Mouse (Mus musculus): ENCODE results near the gene Enpp3. TPM values are rescaled to one million over a fixed set of nuclear protein-coding genes. Genes with fewer than 3 reads are reported as not detected.

The Enpp3 gene
- polyA plus RNA-seq, 1 experiment from 2014 or later = 3.4 TPM

GRCm38 (mm10) chr10:24765151-24765755, 77.4 kb downstream of the Enpp3 start:
- no peaks in the 10 kb centered on the region for H3K9me3 ChIP-seq (ENCODE audit: control insufficient read depth, low read length)
- no peaks in the 10 kb centered on the region for H3K36me3 ChIP-seq (ENCODE audit: control insufficient read depth, insufficient read depth, low read length)
- H3K9ac ChIP-seq (ENCODE audit: low read length) = no peak overlapping the region
- 45% methylated on average over 6 of the region's 6 CpGs for WGBS
- H3K27ac ChIP-seq (replicated peaks) = no peak overlapping the region
- no peak overlapping the region for H3K4me3 ChIP-seq (ENCODE audit: low read depth, low read length)
- no peaks in the 10 kb centered on the region for H3K27me3 ChIP-seq (ENCODE audit: control insufficient read depth, insufficient read depth, low read length)
- H3K4me1 ChIP-seq (replicated peaks; ENCODE audit: control insufficient read depth, insufficient read depth) = no peaks in the 10 kb centered on the region
- no peak for TF ChIP-seq CTCF (IDR thresholded peaks at IDR 0.05; ENCODE audit: low read depth)
- no peak for TF ChIP-seq EP300 (optimal IDR thresholded peaks at IDR 0.05)
- H3K4me2 ChIP-seq (replicated peaks; ENCODE audit: low read depth) = no peak overlapping the region
- ATAC-seq (ENCODE audit: low FRiP score, low TSS enrichment) = no peak
- no peak for DNase-seq (ENCODE audit: low spot score)

- ATAC-seq (ENCODE audit: low FRiP score, low TSS enrichment) (no peak), DNase-seq (ENCODE audit: low spot score) (no peak)
- Histone ChIP-seq H3K4me1 (replicated peaks; ENCODE audit: control insufficient read depth, insufficient read depth) (no peaks in the 10 kb centered on the region), H3K4me2 (replicated peaks; ENCODE audit: low read depth) (no peak overlapping the region), H3K9me3 (ENCODE audit: control insufficient read depth, low read length) (no peaks in the 10 kb centered on the region), H3K27me3 (ENCODE audit: control insufficient read depth, insufficient read depth, low read length) (no peaks in the 10 kb centered on the region), H3K27ac (replicated peaks) (no peak overlapping the region), H3K9ac (ENCODE audit: low read length) (no peak overlapping the region), H3K36me3 (ENCODE audit: control insufficient read depth, insufficient read depth, low read length) (no peaks in the 10 kb centered on the region), H3K4me3 (ENCODE audit: low read depth, low read length) (no peak overlapping the region)
- whole genome bisulfite sequencing = 80% methylated on average over 3 of the region's 3 CpGs
- TF ChIP-seq EP300 (optimal IDR thresholded peaks at IDR 0.05) = no peak
- TF ChIP-seq CTCF (IDR thresholded peaks at IDR 0.05; ENCODE audit: low read depth) = no peak
These were observed 78.0 kb downstream of the Enpp3 start for GRCm38 (mm10) chr10:24764640-24765039.

- Histone ChIP-seq H3K9me3 (ENCODE audit: control insufficient read depth, low read length) (no peaks in the 10 kb centered on the region), H3K36me3 (ENCODE audit: control insufficient read depth, insufficient read depth, low read length) (no peaks in the 10 kb centered on the region), H3K4me3 (ENCODE audit: low read depth, low read length) (no peak overlapping the region), H3K4me2 (replicated peaks; ENCODE audit: low read depth) (no peak overlapping the region), H3K27me3 (ENCODE audit: control insufficient read depth, insufficient read depth, low read length) (no peaks in the 10 kb centered on the region), H3K4me1 (replicated peaks; ENCODE audit: control insufficient read depth, insufficient read depth) (no peaks in the 10 kb centered on the region), H3K27ac (replicated peaks) (no peak overlapping the region), H3K9ac (ENCODE audit: low read length) (no peak overlapping the region)
- ATAC-seq (ENCODE audit: low FRiP score, low TSS enrichment) (no peak), DNase-seq (ENCODE audit: low spot score) (no peak)
- 75% methylated on average over 3 of the region's 3 CpGs for WGBS
- TF ChIP-seq EP300 (optimal IDR thresholded peaks at IDR 0.05) (no peak), CTCF (IDR thresholded peaks at IDR 0.05; ENCODE audit: low read depth) (no peak)
These were observed 79.4 kb downstream of the Enpp3 start for GRCm38 (mm10) chr10:24763257-24763656.

GRCm38 (mm10) chr10:24758326-24758915, 84.2 kb downstream of the Enpp3 start:
- no peak for ATAC-seq (ENCODE audit: low FRiP score, low TSS enrichment)
- no peak for TF ChIP-seq CTCF (IDR thresholded peaks at IDR 0.05; ENCODE audit: low read depth)
- TF ChIP-seq EP300 (optimal IDR thresholded peaks at IDR 0.05) = no peak
- Histone ChIP-seq H3K27me3 (ENCODE audit: control insufficient read depth, insufficient read depth, low read length) (no peaks in the 10 kb centered on the region), H3K27ac (replicated peaks) (no peak overlapping the region), H3K9me3 (ENCODE audit: control insufficient read depth, low read length) (no peaks in the 10 kb centered on the region), H3K4me3 (ENCODE audit: low read depth, low read length) (no peak overlapping the region), H3K9ac (ENCODE audit: low read length) (no peak overlapping the region), H3K36me3 (ENCODE audit: control insufficient read depth, insufficient read depth, low read length) (no peaks in the 10 kb centered on the region), H3K4me1 (replicated peaks; ENCODE audit: control insufficient read depth, insufficient read depth) (no peaks in the 10 kb centered on the region), H3K4me2 (replicated peaks; ENCODE audit: low read depth) (no peak overlapping the region)
- DNase-seq (ENCODE audit: low spot score) = no peak
- 61% methylated on average over 8 of the region's 8 CpGs for WGBS

- H3K4me2 ChIP-seq (replicated peaks; ENCODE audit: low read depth) = peak overlapping the region; percentile 41; the same call in 1 of the 2 replicates
- no peaks in the 10 kb centered on the region for H3K4me1 ChIP-seq (replicated peaks; ENCODE audit: control insufficient read depth, insufficient read depth)
- no peaks in the 10 kb centered on the region for H3K9me3 ChIP-seq (ENCODE audit: control insufficient read depth, low read length)
- no peak overlapping the region; the same call in 1 of the 2 replicates for H3K27ac ChIP-seq (replicated peaks)
- no peak for TF ChIP-seq CTCF (IDR thresholded peaks at IDR 0.05; ENCODE audit: low read depth)
- no peak for TF ChIP-seq EP300 (optimal IDR thresholded peaks at IDR 0.05)
- no peaks in the 10 kb centered on the region for H3K36me3 ChIP-seq (ENCODE audit: control insufficient read depth, insufficient read depth, low read length)
- no peak overlapping the region for H3K9ac ChIP-seq (ENCODE audit: low read length)
- no peak overlapping the region for H3K4me3 ChIP-seq (ENCODE audit: low read depth, low read length)
- WGBS = 65% methylated on average over 9 of the region's 9 CpGs
- H3K27me3 ChIP-seq (ENCODE audit: control insufficient read depth, insufficient read depth, low read length) = no peaks in the 10 kb centered on the region
- DNase-seq (ENCODE audit: low spot score) (no peak), ATAC-seq (ENCODE audit: low FRiP score, low TSS enrichment) (peak; percentile 16; the same call in 1 of the 2 replicates)
These were observed 87.6 kb downstream of the Enpp3 start for GRCm38 (mm10) chr10:24754874-24755540.
